Mouse (Mus musculus) fibroblast of lung, adult 2 months (primary cell): Measurements from ENCODE around the gene Rexo1.
"Not testable (repeated sequence)": the region's sequence is repeated elsewhere in the genome, so short reads cannot be mapped to it uniquely, and the experiment has no call there.

Experiments used
- DNase-seq: peaks from one replicate; pipeline ENCODE4 v3.0.0-alpha.2; 2011; ENCODE audit warnings: low read depth

Rexo1 gene

GRCm38 (mm10) chr10:80561116-80561944 lies at the start of gene Rexo1:
TSS of gene Rexo1 (minus strand) at chr10:80561560.
- DNase-seq = peak; percentile 95

- no peak for DNase-seq
Measured at GRCm38 (mm10) chr10:80611024-80611423, 49.7 kb upstream of the Rexo1 start.

DNA sequence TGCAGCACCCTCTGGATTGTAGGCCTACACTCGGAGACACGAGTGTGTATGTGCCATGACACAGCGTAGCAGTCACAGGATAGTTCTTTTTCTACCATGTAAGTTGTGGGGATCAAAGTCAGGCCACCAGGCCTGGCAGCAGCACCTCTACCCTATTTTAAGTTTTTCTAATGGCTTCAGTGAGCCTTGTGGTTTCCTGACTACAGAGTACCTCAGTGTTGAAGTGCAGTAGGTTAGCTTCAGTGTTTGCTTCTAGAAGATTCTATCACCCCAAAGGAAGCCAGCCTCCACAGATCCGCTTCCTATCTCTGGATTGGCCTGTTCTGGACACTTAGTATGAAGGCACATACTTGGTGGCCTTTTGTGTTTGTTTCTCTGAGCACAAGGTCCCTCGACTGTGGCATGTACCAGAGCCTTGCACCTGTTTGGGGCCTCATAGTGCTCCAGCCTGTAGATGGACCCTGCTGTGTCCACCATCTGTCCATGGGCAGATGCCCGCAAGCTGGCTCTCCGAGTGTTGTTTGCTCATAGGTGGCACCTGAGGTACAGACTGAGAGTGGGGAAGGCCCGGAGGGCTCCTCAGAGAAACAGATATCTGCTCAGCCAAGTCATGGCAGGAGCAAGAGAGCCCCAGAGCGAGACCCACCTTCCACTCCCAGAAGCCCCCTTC lies 48.9 kb upstream of the Rexo1 start:
- DNase-seq = no peak

GRCm38 (mm10) chr10:80609269-80609924 lies 48.0 kb upstream of the Rexo1 start:
- no peak for DNase-seq

- DNase-seq = no peak
Measured at GRCm38 (mm10) chr10:80608435-80608834, 47.1 kb upstream of the Rexo1 start.

DNA sequence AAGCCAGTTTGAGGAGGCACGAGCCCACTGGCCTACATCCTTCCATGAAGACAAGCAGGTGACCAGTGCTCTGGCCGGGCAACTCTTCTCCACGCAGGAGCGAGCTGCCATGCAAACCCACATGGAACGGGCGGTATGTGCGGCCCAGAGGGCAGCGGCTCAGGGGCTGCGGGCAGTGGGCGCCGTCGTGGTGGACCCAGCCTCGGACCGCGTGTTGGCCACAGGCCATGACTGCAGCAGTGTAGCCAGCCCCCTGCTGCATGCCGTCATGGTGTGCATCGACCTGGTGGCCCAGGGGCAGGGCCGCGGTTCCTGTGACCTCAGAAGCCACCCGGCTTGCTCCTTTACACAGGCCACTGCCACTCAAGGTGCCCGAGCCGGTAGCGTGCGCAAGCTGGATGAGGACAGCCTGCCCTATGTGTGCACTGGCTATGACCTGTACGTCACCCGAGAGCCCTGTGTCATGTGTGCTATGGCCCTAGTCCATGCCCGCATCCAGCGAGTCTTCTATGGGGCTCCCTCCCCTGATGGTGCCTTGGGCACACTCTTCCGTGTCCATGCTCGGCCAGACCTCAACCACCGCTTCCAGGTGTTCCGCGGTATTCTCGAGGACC lies 45.5 kb upstream of the Rexo1 start:
- DNase-seq = no peak

GRCm38 (mm10) chr10:80606306-80606705 lies 44.9 kb upstream of the Rexo1 start:
- DNase-seq = no peak

- not testable (repeated sequence) for DNase-seq
Measured at GRCm38 (mm10) chr10:80605721-80606120, 44.4 kb upstream of the Rexo1 start, which contains the start of gene Gm49322. TSS of gene Gm49322 (plus strand) at chr10:80606021.

DNA sequence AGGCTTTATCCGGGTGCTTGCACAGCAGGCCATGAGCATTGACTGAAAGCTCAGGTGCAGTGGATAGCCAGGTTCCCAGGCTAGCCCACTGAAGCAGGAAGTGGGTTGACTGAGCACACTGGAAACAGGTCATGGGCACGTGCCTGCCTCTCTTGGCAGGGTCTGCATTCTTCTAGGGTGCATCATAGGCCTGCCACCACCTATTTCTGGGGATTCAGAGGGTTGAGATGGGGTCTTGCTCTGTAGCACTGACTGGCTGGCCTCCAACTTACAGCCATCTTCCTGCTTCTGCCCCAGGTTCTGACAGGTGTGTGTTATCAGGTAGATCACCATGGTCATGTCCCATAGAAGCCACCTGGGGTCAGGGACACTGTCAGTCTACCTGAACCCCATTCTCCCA lies 43.6 kb upstream of the Rexo1 start:
- DNase-seq = no peak

DNA sequence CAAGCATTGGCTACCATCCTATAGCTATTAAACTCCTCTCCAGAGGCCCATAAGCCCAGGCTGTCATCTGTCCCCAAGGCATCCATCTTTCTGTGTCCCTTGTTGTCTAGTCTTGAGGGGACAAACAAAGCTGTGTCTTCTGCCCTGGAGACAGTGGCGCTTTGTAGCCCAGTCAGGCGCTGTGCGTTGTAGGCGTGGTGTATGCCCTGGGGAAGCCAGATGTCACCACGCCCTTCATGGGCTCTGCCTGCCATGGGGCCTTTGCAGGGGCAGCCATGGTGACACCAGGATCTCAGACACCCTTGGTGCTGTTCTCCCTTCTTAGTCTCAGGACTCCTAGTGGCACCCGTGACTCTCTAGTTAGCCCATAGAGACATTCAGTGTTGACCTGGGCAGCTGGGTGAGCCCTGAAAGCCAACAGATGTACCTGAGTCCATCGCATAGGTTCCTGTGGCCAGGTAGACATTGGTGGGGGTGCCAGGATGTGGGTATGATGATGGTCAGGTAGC lies 42.7 kb upstream of the Rexo1 start:
- no peak for DNase-seq

DNA sequence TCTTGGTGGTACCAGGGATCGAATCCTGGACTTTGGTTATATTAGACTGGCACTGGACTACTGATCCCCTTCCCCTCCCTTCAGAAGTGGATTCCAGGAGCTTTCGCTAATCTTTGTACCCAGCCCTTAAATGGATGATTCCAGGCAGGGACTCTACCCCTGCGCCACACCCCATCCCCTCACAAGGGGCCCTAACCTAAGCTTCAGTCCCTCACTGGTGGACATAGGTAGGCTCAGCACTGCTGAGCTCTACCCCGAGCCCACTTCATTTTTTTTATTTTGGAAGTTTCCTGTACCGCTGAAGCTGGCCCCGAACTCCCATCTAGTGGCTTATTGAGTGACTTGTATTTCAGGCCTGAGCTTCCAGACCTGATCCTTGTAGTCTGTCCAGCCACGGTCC lies 42.0 kb upstream of the Rexo1 start:
- no peak for DNase-seq

- DNase-seq = peak; percentile 90
Measured at GRCm38 (mm10) chr10:80602698-80603325, 41.5 kb upstream of the Rexo1 start, which contains the start of the genes Scamp4 and Adat3. TSS of gene Scamp4 (plus strand) at chr10:80602872. TSS of gene Adat3 (plus strand) at chr10:80602880.

GRCm38 (mm10) chr10:80596318-80596717 lies 35.0 kb upstream of the Rexo1 start:
- DNase-seq = no peak

DNA sequence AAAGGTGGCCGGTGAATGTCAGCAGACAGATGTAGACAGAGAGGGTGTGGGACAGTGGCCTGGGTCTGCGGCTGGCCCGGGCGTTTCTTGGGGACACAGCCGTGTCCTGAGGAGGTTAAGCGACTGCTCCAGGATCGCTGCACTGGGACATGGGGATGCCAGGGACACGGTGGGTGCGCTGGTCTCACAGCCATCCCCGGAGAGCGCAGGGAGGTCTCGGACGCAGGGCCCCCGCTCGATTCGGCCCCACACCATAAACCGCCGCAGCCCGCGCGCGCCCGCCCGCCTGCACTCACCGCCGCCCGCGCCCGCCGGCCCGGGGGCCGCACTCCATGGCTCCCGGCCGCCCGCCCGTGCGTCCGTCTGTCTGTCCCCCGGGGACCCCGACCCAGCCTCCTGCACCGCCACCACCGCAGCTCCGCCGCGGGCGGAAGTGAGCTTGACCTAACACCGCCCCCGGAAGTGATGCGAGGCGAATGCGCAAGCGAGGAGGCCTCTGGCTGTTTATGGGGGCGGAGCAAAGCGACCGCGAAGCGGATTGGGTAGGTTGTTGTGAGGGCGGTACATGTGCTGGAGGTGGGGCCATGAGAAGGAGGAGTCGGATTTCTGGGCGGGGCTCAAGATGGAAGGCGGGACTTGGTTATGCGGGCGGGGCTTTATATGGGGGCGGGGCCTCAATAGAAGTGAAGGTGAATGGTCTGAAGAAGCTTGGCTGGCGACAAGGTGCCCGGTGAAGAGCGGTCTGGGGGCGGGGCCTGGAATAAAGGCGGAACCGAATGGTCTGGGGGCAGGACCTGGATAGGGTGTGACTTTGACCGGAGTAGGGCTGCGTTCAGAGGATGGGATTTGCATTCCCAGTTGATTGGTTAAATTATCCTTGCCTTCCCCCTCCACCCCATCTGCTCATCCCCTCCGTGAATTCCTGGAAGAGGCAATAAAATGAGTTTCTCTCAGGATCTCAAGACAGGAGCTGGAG lies 28.8 kb upstream of the Rexo1 start, which contains the start of gene Abhd17a:
TSS of gene Abhd17a (minus strand) at position 463 of the 976 bp plus-strand sequence.
- DNase-seq = peak; percentile 87

GRCm38 (mm10) chr10:80589127-80589878 lies 27.9 kb upstream of the Rexo1 start:
- DNase-seq = no peak

DNA sequence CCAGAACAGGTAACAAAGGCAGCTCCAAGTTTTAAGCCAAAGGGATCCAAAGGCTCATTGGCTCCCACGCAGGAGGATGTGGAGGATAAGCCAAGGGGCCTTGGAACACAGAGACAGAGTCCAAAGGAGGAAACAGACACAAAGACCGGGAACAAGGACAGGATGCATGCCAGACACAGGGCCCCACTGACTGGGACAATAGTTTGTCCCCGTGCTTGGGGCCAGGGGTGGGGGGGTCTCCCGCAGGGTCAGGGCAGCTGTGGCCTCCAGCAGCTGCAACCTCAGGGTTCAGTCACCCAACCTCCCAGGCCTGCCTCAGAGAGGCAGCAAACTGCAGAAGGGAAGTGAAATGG lies 25.9 kb upstream of the Rexo1 start:
- DNase-seq = no peak

DNA sequence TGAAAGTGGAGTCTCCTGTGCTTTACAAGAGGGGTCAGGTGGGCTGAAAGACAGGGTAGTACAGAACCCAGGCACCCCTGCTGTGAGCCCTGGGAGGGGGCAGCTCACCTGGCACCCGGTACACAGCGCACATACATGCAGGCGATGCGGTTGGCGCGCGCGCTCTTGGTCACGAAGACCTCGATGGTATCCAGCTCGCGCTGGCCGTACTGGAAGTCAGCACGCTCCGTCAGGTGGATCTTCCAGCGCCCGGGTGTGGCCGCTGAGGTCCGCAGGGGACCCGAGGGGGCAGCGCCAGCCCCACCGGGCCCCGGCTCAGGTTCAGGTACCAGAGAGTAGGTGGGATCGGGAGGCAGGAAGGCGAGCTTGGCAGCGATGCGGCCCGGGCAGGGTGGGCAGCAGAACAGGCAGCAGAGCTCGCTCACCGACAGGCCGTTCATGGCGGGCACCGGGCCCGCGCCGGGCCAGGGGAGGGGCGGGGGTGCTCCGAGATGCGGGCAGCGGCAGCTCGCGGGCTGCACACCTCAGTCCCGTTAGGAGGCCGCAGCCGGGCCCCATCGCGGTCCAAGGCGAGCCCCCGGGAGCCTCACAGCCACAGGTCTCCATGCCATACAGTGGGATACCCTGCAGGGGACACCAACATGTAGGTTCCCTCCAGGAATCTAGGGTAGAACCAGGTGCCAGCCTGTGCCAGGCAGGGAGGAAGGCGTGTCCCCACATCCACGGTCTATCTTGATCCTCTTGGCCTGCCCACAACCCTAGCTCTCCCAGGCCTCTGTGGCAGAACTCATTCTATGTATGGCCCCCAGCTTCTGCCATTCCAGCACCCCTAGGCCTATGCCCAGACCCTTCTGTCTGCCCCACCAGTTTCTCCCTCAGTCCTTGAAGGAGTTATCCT lies 25.3 kb upstream of the Rexo1 start:
- DNase-seq = no peak

DNA sequence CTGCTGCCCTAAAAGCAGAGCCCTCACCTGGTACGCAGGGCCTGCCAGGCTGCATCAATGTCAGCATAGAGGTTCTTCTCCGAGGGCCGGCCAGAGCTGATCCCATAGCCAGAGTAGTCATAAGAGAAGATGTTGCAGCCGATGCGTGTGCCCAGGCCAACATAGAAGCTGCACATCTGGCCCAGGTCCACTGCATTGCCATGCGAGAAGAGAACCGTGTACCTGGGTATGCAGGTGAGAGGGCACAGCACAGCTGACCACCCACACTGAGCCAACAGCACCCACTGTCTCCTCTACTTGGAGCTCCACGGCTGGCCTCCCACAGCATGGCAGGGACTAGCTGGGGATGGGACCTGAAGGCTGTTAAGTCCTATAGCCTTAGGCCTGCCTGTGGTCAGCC lies 24.2 kb upstream of the Rexo1 start:
- no peak for DNase-seq
